Mouse (Mus musculus) layer of hippocampus, adult 2 months (tissue): ENCODE results near the gene Tef. TPM values are rescaled to one million over a fixed set of nuclear protein-coding genes. Genes with fewer than 3 reads are reported as not detected.

ENCODE experiments used
- DNase-seq, 2 experiments: peaks; one replicate each; pipeline ENCODE4 v3.0.0; 2022; ENCODE audit warnings: low spot score in 2 of 2
- H3K27ac ChIP-seq: fragments of 200-600 bp; 2 replicates; pipeline ENCODE4 v1.8.1; 2022
- H3K4me3 ChIP-seq: fragments of 200-600 bp; 2 replicates; pipeline ENCODE4 v1.8.1; 2022; ENCODE audit warnings: mild to moderate bottlenecking
- CTCF ChIP-seq: fragments of 200-600 bp; conservative IDR thresholded peaks from 2 replicates; pipeline ENCODE4 v1.8.1; 2022; ENCODE audit warnings: antibody characterized with exemption, mild to moderate bottlenecking, moderate library complexity
- total RNA-seq, 2 experiments: library from RNA; stranded (reverse); gene quantifications; 2 replicates each; pipeline ENCODE4 v1.2.3; 2021

Tef gene
- total RNA-seq, 2 experiments from 2014 or later, result 273 to 304 TPM

- H3K27ac ChIP-seq, result peak overlapping the region; percentile 90
- no peak for TF ChIP-seq CTCF
Measured at GRCm38 (mm10) chr15:81836124-81836821, 34.1 kb downstream of the Tef start.

GRCm38 (mm10) chr15:81836966-81837920 lies 35.0 kb downstream of the Tef start:
- TF ChIP-seq CTCF, result no peak
- Histone ChIP-seq H3K4me3 (peak overlapping the region; percentile 47; the same call in 1 of the 2 replicates), H3K27ac (peak overlapping the region; percentile 90)
- no peak for DNase-seq

More at GRCm38 (mm10) chr15:81836124-81836821, 34.1 kb downstream of the Tef start:
- peak; percentile 79 to 85 for DNase-seq
- peak overlapping the region; percentile 47 for H3K4me3 ChIP-seq

GRCm38 (mm10) chr15:81838554-81839235 lies 36.5 kb downstream of the Tef start:
- no peak overlapping the region for H3K4me3 ChIP-seq
- no peak for DNase-seq
- TF ChIP-seq CTCF, result no peak
- peak overlapping the region; percentile 89 for H3K27ac ChIP-seq

- Histone ChIP-seq H3K27ac (peak overlapping the region; percentile 89), H3K4me3 (no peak overlapping the region)
- no peak for TF ChIP-seq CTCF
- DNase-seq, result peak; percentile 71 to 75
Measured at GRCm38 (mm10) chr15:81839634-81840033, 37.4 kb downstream of the Tef start.

GRCm38 (mm10) chr15:81840306-81840705 lies 38.1 kb downstream of the Tef start:
- DNase-seq, result no peak
- no peak for TF ChIP-seq CTCF
- Histone ChIP-seq H3K4me3 (no peak overlapping the region), H3K27ac (peak overlapping the region; percentile 89)

GRCm38 (mm10) chr15:81842275-81842674 lies 40.1 kb downstream of the Tef start:
- Histone ChIP-seq H3K27ac (no peak overlapping the region), H3K4me3 (no peak overlapping the region)
- no peak for DNase-seq
- TF ChIP-seq CTCF, result no peak

- H3K4me3 ChIP-seq, result no peak overlapping the region
Measured at GRCm38 (mm10) chr15:81845033-81845625, 42.9 kb downstream of the Tef start.

GRCm38 (mm10) chr15:81845724-81846123 lies 43.5 kb downstream of the Tef start:
- no peak for DNase-seq
- H3K27ac ChIP-seq, result no peak overlapping the region; the same call in 1 of the 2 replicates
- H3K4me3 ChIP-seq, result no peak overlapping the region
- TF ChIP-seq CTCF, result no peak

More at GRCm38 (mm10) chr15:81845033-81845625, 42.9 kb downstream of the Tef start:
- TF ChIP-seq CTCF, result no peak
- H3K27ac ChIP-seq, result no peak overlapping the region; the same call in 1 of the 2 replicates
- no peak for DNase-seq

GRCm38 (mm10) chr15:81846755-81847154 lies 44.5 kb downstream of the Tef start:
- TF ChIP-seq CTCF, result no peak
- H3K4me3 ChIP-seq, result no peak overlapping the region
- no peak overlapping the region for H3K27ac ChIP-seq
- no peak for DNase-seq

GRCm38 (mm10) chr15:81847161-81847560 lies 44.9 kb downstream of the Tef start:
- DNase-seq, result no peak
- TF ChIP-seq CTCF, result no peak
- H3K27ac ChIP-seq, result no peak overlapping the region
- no peak overlapping the region for H3K4me3 ChIP-seq

- Histone ChIP-seq H3K4me3 (no peak overlapping the region), H3K27ac (peak overlapping the region; percentile 4; the same call in 1 of the 2 replicates)
- TF ChIP-seq CTCF, result no peak
- DNase-seq, result no peak
Measured at GRCm38 (mm10) chr15:81847861-81848260, 45.6 kb downstream of the Tef start.

- Histone ChIP-seq H3K27ac (peak overlapping the region; percentile 4; the same call in 1 of the 2 replicates), H3K4me3 (no peak overlapping the region)
- peak; percentile 69 to 70 for DNase-seq
- peak; percentile 100 for TF ChIP-seq CTCF
Measured at GRCm38 (mm10) chr15:81848301-81848700, 46.1 kb downstream of the Tef start.
